Mouse (Mus musculus) hindbrain, embryonic 10.5 days (tissue): ENCODE measurements around the gene D430042O09Rik. TPM values are rescaled to one million over a fixed set of nuclear protein-coding genes. Genes with fewer than 3 reads are reported as not detected.

Source experiments
- DNase-seq: peaks from one replicate; pipeline ENCODE4 v3.0.0-alpha.2; 2017; ENCODE audit warnings: low spot score
- H3K27ac ChIP-seq: fragments of 300-500 bp; sonication (generic); 2 replicates; pipeline ENCODE4 v1.5.1; 2016; ENCODE audit warnings: mild to moderate bottlenecking, moderate library complexity
- H3K27me3 ChIP-seq: fragments of 300-500 bp; sonication (generic); 2 replicates; pipeline ENCODE4 v1.6.1; 2016; ENCODE audit warnings: mild to moderate bottlenecking; ENCODE audit not compliant: poor library complexity, insufficient read depth, severe bottlenecking
- H3K36me3 ChIP-seq: fragments of 300-500 bp; sonication (generic); 2 replicates; pipeline ENCODE4 v1.6.1; 2016; ENCODE audit warnings: mild to moderate bottlenecking, moderate library complexity
- H3K4me1 ChIP-seq: fragments of 300-500 bp; sonication (generic); replicated peaks from 2 replicates; pipeline ENCODE4 v1.6.1; 2016; ENCODE audit warnings: mild to moderate bottlenecking
- H3K4me3 ChIP-seq: fragments of 300-500 bp; sonication (generic); 2 replicates; pipeline ENCODE4 v1.5.1; 2016; ENCODE audit warnings: mild to moderate bottlenecking, moderate library complexity
- H3K9me3 ChIP-seq: fragments of 300-500 bp; sonication (generic); 2 replicates; pipeline ENCODE4 v1.6.1; 2016; ENCODE audit warnings: mild to moderate bottlenecking, moderate library complexity
- WGBS: fragments of 180-500 bp; shearing (Covaris S2); methylation state at CpG from one replicate; pipeline ENCODE4 v1.1.7; 2016; 5-methylcytosine and 5-hydroxymethylcytosine counted together
- polyA plus RNA-seq: library from polyadenylated mRNA; unstranded; fragments of >200 nt; fragmentation: Nextera tagmentation; extraction: Ambion mirVana; gene quantifications from 2 replicates; pipeline ENCODE4 v1.2.1, GENCODE M21; 2016

Gene D430042O09Rik
- polyA plus RNA-seq, 1 experiment from 2014 or later = 11.8 TPM

- H3K27ac ChIP-seq = no peak overlapping the region
- H3K27me3 ChIP-seq = no peaks in the 10 kb centered on the region
- WGBS = 93% methylated on average over 3 of the region's 3 CpGs
- H3K9me3 ChIP-seq = no peaks in the 10 kb centered on the region
- H3K4me1 ChIP-seq = peaks cover 4% of the 10 kb centered on the region; the same call in 1 of the 2 replicates
- no peak for DNase-seq
- H3K36me3 ChIP-seq = peaks cover 13% of the 10 kb centered on the region
- no peak overlapping the region for H3K4me3 ChIP-seq
Observed at GRCm38 (mm10) chr7:125714803-125715202, 7.1 kb downstream of the D430042O09Rik start.

GRCm38 (mm10) chr7:125716724-125717123, 9.0 kb downstream of the D430042O09Rik start:
- H3K27ac ChIP-seq = no peak overlapping the region
- no peak for DNase-seq

DNA sequence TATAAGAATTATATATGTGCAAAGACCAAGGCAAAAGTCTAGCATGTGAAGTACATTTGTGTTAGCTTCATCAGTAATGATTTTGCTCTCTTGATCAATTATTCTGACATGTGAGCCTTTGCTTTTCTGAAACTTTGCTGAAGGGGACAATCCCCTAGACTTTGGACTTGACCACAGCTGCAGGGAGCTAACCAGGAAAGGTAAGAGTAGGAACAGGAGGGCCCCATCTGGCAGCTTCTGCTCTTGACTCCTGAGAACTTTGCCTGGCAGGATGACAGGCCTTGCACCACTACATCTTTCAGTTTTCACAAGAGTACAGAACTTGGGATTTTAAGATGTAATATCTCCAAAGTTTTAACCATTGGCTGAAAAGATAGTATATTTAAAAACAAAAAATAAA, 9.9 kb downstream of the D430042O09Rik start:
- Histone ChIP-seq H3K4me1 (peaks cover 4% of the 10 kb centered on the region; the same call in 1 of the 2 replicates), H3K36me3 (peaks cover 3% of the 10 kb centered on the region; the same call in 1 of the 2 replicates), H3K27me3 (no peaks in the 10 kb centered on the region), H3K4me3 (no peak overlapping the region), H3K27ac (no peak overlapping the region), H3K9me3 (no peaks in the 10 kb centered on the region)
- DNase-seq = no peak

More at GRCm38 (mm10) chr7:125716724-125717123, 9.0 kb downstream of the D430042O09Rik start:
- no peaks in the 10 kb centered on the region for H3K9me3 ChIP-seq
- no peak overlapping the region for H3K4me3 ChIP-seq
- 68% methylated on average over 2 of the region's 2 CpGs for WGBS
- H3K36me3 ChIP-seq = peaks cover 7% of the 10 kb centered on the region
- no peaks in the 10 kb centered on the region for H3K27me3 ChIP-seq
- peaks cover 4% of the 10 kb centered on the region; the same call in 1 of the 2 replicates for H3K4me1 ChIP-seq

GRCm38 (mm10) chr7:125720370-125720769, 12.7 kb downstream of the D430042O09Rik start:
- no peak overlapping the region for H3K4me3 ChIP-seq
- peaks cover 4% of the 10 kb centered on the region; the same call in 1 of the 2 replicates for H3K4me1 ChIP-seq
- peaks cover 2% of the 10 kb centered on the region; the same call in 1 of the 2 replicates for H3K36me3 ChIP-seq
- 84% methylated on average over 5 of the region's 5 CpGs for WGBS
- no peaks in the 10 kb centered on the region for H3K27me3 ChIP-seq
- no peaks in the 10 kb centered on the region for H3K9me3 ChIP-seq
- DNase-seq = no peak
- H3K27ac ChIP-seq = no peak overlapping the region

DNA sequence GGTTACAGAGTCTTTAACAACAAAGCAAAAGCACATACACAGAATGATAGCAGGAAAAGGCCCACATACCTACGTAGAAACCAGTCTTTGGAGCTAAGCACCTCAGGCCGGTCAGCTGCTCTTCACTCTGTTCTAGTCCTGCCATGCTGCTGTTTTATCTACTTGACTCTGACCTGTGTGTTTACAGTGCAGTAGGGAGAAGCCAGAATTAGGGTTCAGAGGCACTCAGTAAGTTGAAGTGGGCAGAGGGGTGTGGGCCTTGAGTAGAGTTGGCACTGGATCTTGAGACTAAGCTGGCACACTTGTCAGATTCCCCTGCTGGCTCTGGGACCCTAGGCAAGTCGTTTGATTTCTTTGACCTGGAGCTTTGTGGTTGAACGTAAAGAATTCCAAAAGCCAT, 13.3 kb downstream of the D430042O09Rik start:
- WGBS = 86% methylated on average over 4 of the region's 4 CpGs
- Histone ChIP-seq H3K4me1 (peaks cover 4% of the 10 kb centered on the region; the same call in 1 of the 2 replicates), H3K36me3 (no peaks in the 10 kb centered on the region), H3K27ac (no peak overlapping the region), H3K4me3 (no peak overlapping the region), H3K27me3 (no peaks in the 10 kb centered on the region), H3K9me3 (no peaks in the 10 kb centered on the region)
- no peak for DNase-seq

GRCm38 (mm10) chr7:125722127-125722526, 14.4 kb downstream of the D430042O09Rik start:
- H3K4me3 ChIP-seq = no peak overlapping the region
- no peaks in the 10 kb centered on the region for H3K27me3 ChIP-seq
- H3K36me3 ChIP-seq = no peaks in the 10 kb centered on the region
- H3K27ac ChIP-seq = no peak overlapping the region
- no peak for DNase-seq
- H3K4me1 ChIP-seq = no peaks in the 10 kb centered on the region
- H3K9me3 ChIP-seq = no peaks in the 10 kb centered on the region

- Histone ChIP-seq H3K9me3 (no peaks in the 10 kb centered on the region), H3K36me3 (no peaks in the 10 kb centered on the region), H3K4me1 (no peaks in the 10 kb centered on the region), H3K27ac (no peak overlapping the region), H3K27me3 (no peaks in the 10 kb centered on the region), H3K4me3 (no peak overlapping the region)
- DNase-seq = no peak
- WGBS = 65% methylated on average over 5 of the region's 5 CpGs
Observed at GRCm38 (mm10) chr7:125723189-125723972, 15.7 kb downstream of the D430042O09Rik start.

DNA sequence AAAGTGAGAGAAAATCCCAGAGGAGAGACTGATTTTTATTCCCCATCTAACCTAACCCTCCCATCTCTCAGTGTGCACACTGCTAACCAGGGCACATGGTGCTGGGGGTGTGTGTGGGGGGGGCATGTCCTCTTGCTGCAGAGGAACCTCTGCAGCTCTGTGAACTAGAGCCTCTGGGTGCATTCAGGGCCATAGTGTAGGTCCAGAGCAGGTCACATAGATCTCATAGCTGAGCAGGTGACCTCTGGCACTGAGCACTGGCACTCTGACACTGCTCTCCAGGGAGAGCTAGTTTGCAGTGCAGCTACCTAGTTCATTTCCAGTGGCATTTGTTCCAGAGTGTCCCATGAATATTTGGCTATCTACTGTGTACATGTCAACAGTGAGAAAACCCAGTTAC, 24.0 kb downstream of the D430042O09Rik start:
- Histone ChIP-seq H3K9me3 (no peaks in the 10 kb centered on the region), H3K27ac (no peak overlapping the region), H3K36me3 (no peaks in the 10 kb centered on the region), H3K4me1 (peaks cover 11% of the 10 kb centered on the region; the same call in 1 of the 2 replicates), H3K4me3 (no peak overlapping the region), H3K27me3 (no peaks in the 10 kb centered on the region)
- DNase-seq = no peak

DNA sequence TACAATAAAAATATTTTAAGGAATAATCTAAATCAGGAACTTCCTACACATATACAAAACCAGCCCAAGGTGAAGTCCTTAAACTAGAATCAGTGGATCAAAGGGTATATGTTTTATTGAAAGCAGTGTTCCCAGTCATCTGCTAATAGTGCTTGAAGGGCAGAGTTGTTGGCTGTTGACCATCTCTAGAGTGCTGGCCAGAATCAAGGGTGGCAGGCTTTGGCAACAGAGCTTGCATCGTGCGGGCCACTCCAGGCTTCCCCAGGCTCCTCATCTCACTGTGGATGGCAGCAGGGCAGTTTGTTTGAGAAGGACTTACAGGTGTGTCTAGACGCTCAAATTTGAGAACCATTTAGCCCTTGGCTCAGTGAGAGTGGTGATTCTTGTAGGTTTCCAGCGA, 26.1 kb downstream of the D430042O09Rik start:
- no peaks in the 10 kb centered on the region for H3K36me3 ChIP-seq
- H3K9me3 ChIP-seq = no peaks in the 10 kb centered on the region
- no peak overlapping the region for H3K27ac ChIP-seq
- no peak for DNase-seq
- H3K4me3 ChIP-seq = no peak overlapping the region
- H3K27me3 ChIP-seq = no peaks in the 10 kb centered on the region
- WGBS = 92% methylated on average over 4 of the region's 4 CpGs
- H3K4me1 ChIP-seq = peaks cover 11% of the 10 kb centered on the region; the same call in 1 of the 2 replicates

GRCm38 (mm10) chr7:125736366-125737015, 28.8 kb downstream of the D430042O09Rik start:
- Histone ChIP-seq H3K4me1 (peaks cover 9% of the 10 kb centered on the region; the same call in 1 of the 2 replicates), H3K27me3 (no peaks in the 10 kb centered on the region), H3K9me3 (no peaks in the 10 kb centered on the region), H3K4me3 (no peak overlapping the region), H3K36me3 (no peaks in the 10 kb centered on the region), H3K27ac (no peak overlapping the region)
- DNase-seq = no peak
- 90% methylated on average over 4 of the region's 4 CpGs for WGBS

GRCm38 (mm10) chr7:125740521-125740920, 32.8 kb downstream of the D430042O09Rik start:
- no peak for DNase-seq
- Histone ChIP-seq H3K36me3 (no peaks in the 10 kb centered on the region), H3K4me1 (peaks cover 5% of the 10 kb centered on the region; the same call in 1 of the 2 replicates), H3K9me3 (no peaks in the 10 kb centered on the region), H3K27me3 (no peaks in the 10 kb centered on the region), H3K4me3 (no peak overlapping the region), H3K27ac (no peak overlapping the region)
- 80% methylated on average over 2 of the region's 2 CpGs for WGBS

- Histone ChIP-seq H3K27me3 (no peaks in the 10 kb centered on the region), H3K36me3 (no peaks in the 10 kb centered on the region), H3K27ac (no peak overlapping the region), H3K4me1 (peaks cover 5% of the 10 kb centered on the region; the same call in 1 of the 2 replicates), H3K9me3 (no peaks in the 10 kb centered on the region), H3K4me3 (no peak overlapping the region)
- WGBS = 68% methylated on average over 1 of the region's 1 CpGs
- no peak for DNase-seq
Observed at GRCm38 (mm10) chr7:125741271-125741703, 33.6 kb downstream of the D430042O09Rik start.

DNA sequence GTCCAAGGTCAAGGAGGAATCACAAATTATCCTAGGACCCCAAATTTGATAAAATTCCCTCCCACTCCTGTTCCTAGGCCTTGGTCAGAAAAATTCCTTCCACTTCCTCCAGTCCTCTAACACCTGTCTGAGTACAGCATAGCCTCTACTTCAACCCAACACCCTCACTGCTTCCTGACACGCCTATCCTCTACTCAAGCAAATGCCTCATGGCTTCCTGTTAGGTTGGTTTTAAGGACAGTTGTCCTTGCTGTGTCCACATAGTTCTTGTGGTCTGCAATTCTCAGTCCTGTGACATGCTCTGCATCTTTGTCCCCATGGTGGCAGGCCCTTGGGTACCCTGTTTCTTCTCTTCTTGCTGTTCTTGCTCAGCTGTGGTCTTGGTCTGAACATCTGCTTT, 37.1 kb downstream of the D430042O09Rik start:
- H3K36me3 ChIP-seq = no peaks in the 10 kb centered on the region
- 89% methylated on average over 1 of the region's 1 CpGs for WGBS
- H3K9me3 ChIP-seq = no peaks in the 10 kb centered on the region
- no peak overlapping the region for H3K27ac ChIP-seq
- H3K4me1 ChIP-seq = peaks cover 5% of the 10 kb centered on the region; the same call in 1 of the 2 replicates
- no peaks in the 10 kb centered on the region for H3K27me3 ChIP-seq
- no peak for DNase-seq
- no peak overlapping the region for H3K4me3 ChIP-seq
